Mouse (Mus musculus) lung, embryonic 16.5 days (tissue): ENCODE measurements around the gene Fbxl13. TPM values are rescaled to one million over a fixed set of nuclear protein-coding genes. Genes with fewer than 3 reads are reported as not detected.

Source experiments
- ATAC-seq: fragments of 200-750 bp; cut with Nextera tagmentation; 2 replicates; pipeline ENCODE4 v1.8.0; 2017; ENCODE audit warnings: low read depth, mild to moderate bottlenecking, moderate library complexity
- H3K27ac ChIP-seq: fragments of 300-500 bp; sonication (generic); 2 replicates; pipeline ENCODE4 v1.5.1; 2014; ENCODE audit warnings: mild to moderate bottlenecking, control low read depth, low read length
- H3K27me3 ChIP-seq: fragments of 300-500 bp; sonication (generic); 2 replicates; pipeline ENCODE4 v1.6.1; 2014; ENCODE audit warnings: low read depth, low read length, mixed read lengths; ENCODE audit not compliant: control insufficient read depth, insufficient read depth
- H3K36me3 ChIP-seq: fragments of 300-500 bp; sonication (generic); 2 replicates; pipeline ENCODE4 v1.6.1; 2014; ENCODE audit warnings: low read length; ENCODE audit not compliant: control insufficient read depth, insufficient read depth
- H3K4me1 ChIP-seq: fragments of 300-500 bp; sonication (generic); replicated peaks from 2 replicates; pipeline ENCODE4 v1.6.1; 2014; ENCODE audit warnings: low read length, mixed read lengths; ENCODE audit not compliant: control insufficient read depth, insufficient read depth
- H3K4me2 ChIP-seq: fragments of 300-500 bp; sonication (generic); 2 replicates; pipeline ENCODE4 v1.6.1; 2014; ENCODE audit warnings: low read depth, low read length, control low read depth
- H3K4me3 ChIP-seq: fragments of 300-500 bp; sonication (generic); 2 replicates; pipeline ENCODE4 v1.5.1; 2014; ENCODE audit warnings: mild to moderate bottlenecking, low read length, control low read depth
- H3K9ac ChIP-seq: fragments of 300-500 bp; sonication (generic); 2 replicates; pipeline ENCODE4 v1.6.1; 2014; ENCODE audit warnings: low read length, control low read depth
- H3K9me3 ChIP-seq: fragments of 300-500 bp; sonication (generic); 2 replicates; pipeline ENCODE4 v1.6.1; 2016; ENCODE audit warnings: low read length; ENCODE audit not compliant: control insufficient read depth
- WGBS: fragments of 180-500 bp; shearing (Covaris S2); extraction: QIAGEN DNeasy Blood & Tissue Kit; methylation state at CpG from one replicate; pipeline ENCODE4 v1.1.7; 2014; 5-methylcytosine and 5-hydroxymethylcytosine counted together
- polyA plus RNA-seq: library from polyadenylated mRNA; unstranded; fragments of >200 nt; fragmentation: Nextera tagmentation; extraction: Ambion mirVana; gene quantifications from 2 replicates; pipeline ENCODE4 v1.2.1, GENCODE M21; 2015

Fbxl13 gene
- polyA plus RNA-seq, 1 experiment from 2014 or later = 0.97 TPM

DNA sequence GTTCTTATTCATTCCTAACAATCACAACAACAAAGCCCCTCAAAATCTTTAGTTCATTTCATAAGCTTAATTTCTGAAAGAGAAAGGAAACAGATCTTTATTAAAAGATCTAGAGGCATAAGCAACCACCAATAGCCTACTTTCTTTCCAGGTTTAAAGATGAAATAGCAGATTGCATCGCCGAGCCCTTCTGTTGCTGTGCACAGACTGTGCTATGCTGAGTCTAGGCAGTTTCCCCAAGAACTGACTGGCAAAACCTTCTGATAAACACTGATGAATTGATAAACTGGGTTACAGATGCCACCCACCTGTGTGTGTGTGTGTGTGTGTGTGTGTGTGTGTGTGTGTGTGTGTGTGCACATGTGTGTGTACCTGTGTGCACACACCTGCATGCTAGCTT lies 144.5 kb downstream of the Fbxl13 start:
- Histone ChIP-seq H3K9ac (no peak overlapping the region), H3K4me2 (no peak overlapping the region), H3K4me1 (peaks cover 7% of the 10 kb centered on the region; the same call in 1 of the 2 replicates), H3K36me3 (no peaks in the 10 kb centered on the region), H3K4me3 (no peak overlapping the region), H3K27me3 (no peaks in the 10 kb centered on the region), H3K27ac (no peak overlapping the region), H3K9me3 (no peaks in the 10 kb centered on the region)
- no peak for ATAC-seq
- WGBS = 76% methylated on average over 2 of the region's 2 CpGs

GRCm38 (mm10) chr5:21500133-21500532 lies 145.3 kb downstream of the Fbxl13 start:
- H3K27ac ChIP-seq = no peak overlapping the region
- no peak overlapping the region for H3K9ac ChIP-seq
- WGBS = 49% methylated on average over 10 of the region's 10 CpGs
- ATAC-seq = no peak
- peaks cover 7% of the 10 kb centered on the region; the same call in 1 of the 2 replicates for H3K4me1 ChIP-seq
- H3K9me3 ChIP-seq = no peaks in the 10 kb centered on the region
- H3K4me3 ChIP-seq = no peak overlapping the region
- no peak overlapping the region for H3K4me2 ChIP-seq
- no peaks in the 10 kb centered on the region for H3K27me3 ChIP-seq
- no peaks in the 10 kb centered on the region for H3K36me3 ChIP-seq

- Histone ChIP-seq H3K27ac (no peak overlapping the region), H3K4me1 (peaks cover 7% of the 10 kb centered on the region; the same call in 1 of the 2 replicates), H3K4me3 (no peak overlapping the region), H3K4me2 (no peak overlapping the region), H3K27me3 (no peaks in the 10 kb centered on the region), H3K36me3 (no peaks in the 10 kb centered on the region), H3K9me3 (no peaks in the 10 kb centered on the region), H3K9ac (no peak overlapping the region)
- ATAC-seq = no peak
- 83% methylated on average over 11 of the region's 11 CpGs for WGBS
Measured at GRCm38 (mm10) chr5:21498925-21499324, 146.5 kb downstream of the Fbxl13 start.

- no peaks in the 10 kb centered on the region for H3K27me3 ChIP-seq
- 87% methylated on average over 2 of the region's 2 CpGs for WGBS
- no peak overlapping the region for H3K4me2 ChIP-seq
- H3K9ac ChIP-seq = no peak overlapping the region
- H3K27ac ChIP-seq = no peak overlapping the region
- H3K4me3 ChIP-seq = no peak overlapping the region
- H3K9me3 ChIP-seq = no peaks in the 10 kb centered on the region
- no peaks in the 10 kb centered on the region for H3K36me3 ChIP-seq
- peaks cover 7% of the 10 kb centered on the region; the same call in 1 of the 2 replicates for H3K4me1 ChIP-seq
- ATAC-seq = no peak
Measured at GRCm38 (mm10) chr5:21498490-21498889, 146.9 kb downstream of the Fbxl13 start.

DNA sequence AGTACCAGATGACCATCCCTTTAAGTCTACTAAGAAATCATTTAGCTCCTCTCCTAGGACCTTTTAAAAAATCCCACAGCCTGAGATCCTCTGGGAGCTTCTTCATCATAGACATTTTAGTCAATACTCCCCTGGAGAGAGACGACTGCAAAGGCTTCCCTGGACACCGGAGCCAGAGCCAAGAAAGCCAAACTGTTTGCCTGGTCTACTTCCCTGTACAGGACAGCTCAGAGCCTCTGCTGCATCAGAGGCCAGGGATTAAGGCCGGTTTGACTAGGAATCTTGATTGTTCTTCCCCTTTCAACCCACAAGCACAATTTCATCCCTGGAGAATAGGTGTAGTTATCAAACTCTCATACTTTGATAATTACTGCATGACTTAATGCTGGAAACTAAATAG lies 148.6 kb downstream of the Fbxl13 start:
- Histone ChIP-seq H3K9me3 (no peaks in the 10 kb centered on the region), H3K9ac (no peak overlapping the region), H3K27ac (no peak overlapping the region), H3K4me3 (no peak overlapping the region), H3K36me3 (no peaks in the 10 kb centered on the region), H3K27me3 (no peaks in the 10 kb centered on the region), H3K4me1 (peaks cover 7% of the 10 kb centered on the region; the same call in 1 of the 2 replicates), H3K4me2 (no peak overlapping the region)
- ATAC-seq = no peak
- WGBS = 52% methylated on average over 3 of the region's 3 CpGs

GRCm38 (mm10) chr5:21496321-21496720 lies 149.1 kb downstream of the Fbxl13 start:
- Histone ChIP-seq H3K4me1 (peaks cover 7% of the 10 kb centered on the region; the same call in 1 of the 2 replicates), H3K9me3 (no peaks in the 10 kb centered on the region), H3K36me3 (no peaks in the 10 kb centered on the region), H3K9ac (no peak overlapping the region), H3K4me2 (no peak overlapping the region), H3K4me3 (no peak overlapping the region), H3K27me3 (no peaks in the 10 kb centered on the region), H3K27ac (no peak overlapping the region)
- ATAC-seq = peak; percentile 28; the same call in 1 of the 2 replicates
- 52% methylated on average over 6 of the region's 6 CpGs for WGBS

- no peak for ATAC-seq
- Histone ChIP-seq H3K4me1 (peaks cover 3% of the 10 kb centered on the region; the same call in 1 of the 2 replicates), H3K36me3 (no peaks in the 10 kb centered on the region), H3K27me3 (no peaks in the 10 kb centered on the region), H3K9ac (no peak overlapping the region), H3K9me3 (no peaks in the 10 kb centered on the region), H3K4me2 (no peak overlapping the region), H3K4me3 (no peak overlapping the region), H3K27ac (no peak overlapping the region)
- 42% methylated on average over 3 of the region's 3 CpGs for WGBS
Measured at GRCm38 (mm10) chr5:21494781-21495180, 150.7 kb downstream of the Fbxl13 start.

GRCm38 (mm10) chr5:21493294-21493999 lies 152.0 kb downstream of the Fbxl13 start:
- ATAC-seq = no peak
- H3K27ac ChIP-seq = no peak overlapping the region
- H3K9ac ChIP-seq = no peak overlapping the region
- H3K9me3 ChIP-seq = no peaks in the 10 kb centered on the region
- 80% methylated on average over 8 of the region's 8 CpGs for WGBS
- no peak overlapping the region for H3K4me3 ChIP-seq
- H3K36me3 ChIP-seq = no peaks in the 10 kb centered on the region
- H3K27me3 ChIP-seq = no peaks in the 10 kb centered on the region
- H3K4me1 ChIP-seq = peaks cover 5% of the 10 kb centered on the region; the same call in 1 of the 2 replicates
- H3K4me2 ChIP-seq = no peak overlapping the region

DNA sequence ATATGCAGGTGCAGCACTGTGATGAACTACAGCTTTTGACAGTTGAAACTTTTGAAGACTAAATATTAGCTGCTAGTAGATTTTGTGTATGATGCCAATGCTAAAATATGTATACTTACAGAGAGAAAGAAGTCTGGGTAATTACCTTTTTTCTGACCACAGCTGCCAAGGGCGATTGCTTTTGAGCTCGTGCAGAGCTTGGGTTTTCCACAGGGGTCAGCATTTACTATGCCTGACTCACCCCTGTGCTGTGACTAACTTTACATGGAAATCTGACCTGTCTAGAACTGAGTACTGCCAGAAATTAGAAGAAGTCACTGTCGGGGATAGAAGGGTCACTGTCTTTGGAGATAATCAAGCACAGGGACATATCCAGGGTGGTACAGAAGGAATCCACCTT lies 153.2 kb downstream of the Fbxl13 start:
- no peak overlapping the region for H3K4me3 ChIP-seq
- 62% methylated on average over 3 of the region's 3 CpGs for WGBS

More for the DNA sequence above, 153.2 kb downstream of the Fbxl13 start:
- peaks cover 5% of the 10 kb centered on the region; the same call in 1 of the 2 replicates for H3K4me1 ChIP-seq
- no peak overlapping the region for H3K9ac ChIP-seq
- no peaks in the 10 kb centered on the region for H3K9me3 ChIP-seq
- no peaks in the 10 kb centered on the region for H3K27me3 ChIP-seq
- H3K4me2 ChIP-seq = no peak overlapping the region
- no peak for ATAC-seq
- no peaks in the 10 kb centered on the region for H3K36me3 ChIP-seq
- no peak overlapping the region for H3K27ac ChIP-seq
